Mouse (Mus musculus) heart, embryonic 12.5 days (tissue): Measurements from ENCODE around the gene Taar4. TPM values are rescaled to one million over a fixed set of nuclear protein-coding genes. Genes with fewer than 3 reads are reported as not detected.

Experiments
- ATAC-seq: fragments of 200-750 bp; cut with Nextera tagmentation; 2 replicates; pipeline ENCODE4 v1.8.0; 2017; ENCODE audit warnings: moderate TSS enrichment, moderate library complexity; ENCODE audit not compliant: insufficient number of reproducible peaks, low FRiP score
- H3K27ac ChIP-seq: fragments of 300-500 bp; sonication (generic); 2 replicates; pipeline ENCODE4 v1.5.1; 2016; ENCODE audit warnings: mild to moderate bottlenecking, moderate library complexity; ENCODE audit not compliant: poor library complexity, severe bottlenecking
- H3K27me3 ChIP-seq: fragments of 300-500 bp; sonication (generic); replicated peaks from 2 replicates; pipeline ENCODE4 v1.6.1; 2016; ENCODE audit warnings: mild to moderate bottlenecking, moderate library complexity
- H3K36me3 ChIP-seq: fragments of 300-500 bp; sonication (generic); 2 replicates; pipeline ENCODE4 v1.6.1; 2016; ENCODE audit warnings: mild to moderate bottlenecking, moderate library complexity
- H3K4me1 ChIP-seq: fragments of 300-500 bp; sonication (generic); replicated peaks from 2 replicates; pipeline ENCODE4 v1.6.1; 2016; ENCODE audit warnings: mild to moderate bottlenecking
- H3K4me2 ChIP-seq: fragments of 300-500 bp; sonication (generic); 2 replicates; pipeline ENCODE4 v1.6.1; 2016; ENCODE audit warnings: mild to moderate bottlenecking, moderate library complexity
- H3K4me3 ChIP-seq: fragments of 300-500 bp; sonication (generic); 2 replicates; pipeline ENCODE4 v1.5.1; 2016; ENCODE audit warnings: mild to moderate bottlenecking
- H3K9ac ChIP-seq: fragments of 300-500 bp; sonication (generic); 2 replicates; pipeline ENCODE4 v1.6.1; 2016; ENCODE audit warnings: mild to moderate bottlenecking, moderate library complexity
- H3K9me3 ChIP-seq: fragments of 300-500 bp; sonication (generic); replicated peaks from 2 replicates; pipeline ENCODE4 v1.6.1; 2016; ENCODE audit warnings: mild to moderate bottlenecking, moderate library complexity
- WGBS: fragments of 180-500 bp; shearing (Covaris S2); methylation state at CpG from one replicate; pipeline ENCODE4 v1.1.7; 2016; 5-methylcytosine and 5-hydroxymethylcytosine counted together
- polyA plus RNA-seq: library from polyadenylated mRNA; unstranded; fragments of >200 nt; fragmentation: Nextera tagmentation; extraction: Ambion mirVana; gene quantifications from 2 replicates; pipeline ENCODE4 v1.2.1, GENCODE M21; 2016

Gene Taar4
- polyA plus RNA-seq, 1 experiment from 2014 or later, result not detected

GRCm38 (mm10) chr10:24008143-24008542 is 47.8 kb downstream of the Taar4 start:
- H3K36me3 ChIP-seq, result no peaks in the 10 kb centered on the region
- no peaks in the 10 kb centered on the region for H3K27me3 ChIP-seq
- no peak overlapping the region for H3K27ac ChIP-seq
- H3K4me1 ChIP-seq, result no peaks in the 10 kb centered on the region
- ATAC-seq, result no peak
- 71% methylated on average over 1 of the region's 1 CpGs for WGBS
- no peak overlapping the region for H3K4me3 ChIP-seq
- no peaks in the 10 kb centered on the region for H3K9me3 ChIP-seq
- no peak overlapping the region for H3K4me2 ChIP-seq
- no peak overlapping the region for H3K9ac ChIP-seq

Other genes starting within 250 kb of the Taar4 start
- 97.0 and 101 TPM in 2 replicates for gene Rps12, start 173.2 kb upstream of the Taar4 start, polyA plus RNA-seq
- 6.6 and 9.5 TPM in 2 replicates for gene Slc18b1, start 163.5 kb upstream of the Taar4 start, polyA plus RNA-seq
- not detected in 2 replicates for gene Vnn3, start 109.0 kb upstream of the Taar4 start, polyA plus RNA-seq
- 6.9 and 7.0 TPM in 2 replicates for gene Vnn1, start 65.8 kb upstream of the Taar4 start, polyA plus RNA-seq
- not detected in 2 replicates for gene Taar1, start 40.1 kb upstream of the Taar4 start, polyA plus RNA-seq
- gene Taar2, start 21.9 kb upstream of the Taar4 start, polyA plus RNA-seq, result not detected in 2 replicates
- not detected in 2 replicates for gene Taar3, start 10.9 kb upstream of the Taar4 start, polyA plus RNA-seq
- not detected in 2 replicates for gene Taar5, start 10.2 kb downstream of the Taar4 start, polyA plus RNA-seq
- not detected in 2 replicates for gene Taar6, start 25.2 kb downstream of the Taar4 start, polyA plus RNA-seq
- not detected in 2 replicates for gene Taar7a, start 33.0 kb downstream of the Taar4 start, polyA plus RNA-seq
- gene Taar7b, start 39.4 kb downstream of the Taar4 start, polyA plus RNA-seq, result not detected in 2 replicates
- not detected in 2 replicates for gene Taar7d, start 66.7 kb downstream of the Taar4 start, polyA plus RNA-seq
- not detected in 2 replicates for gene Taar7e, start 77.1 kb downstream of the Taar4 start, polyA plus RNA-seq
- not detected in 2 replicates for gene Taar7f, start 89.0 kb downstream of the Taar4 start, polyA plus RNA-seq
- not detected in 2 replicates for gene Taar8a, start 116.0 kb downstream of the Taar4 start, polyA plus RNA-seq
- not detected in 2 replicates for gene Taar8b, start 131.8 kb downstream of the Taar4 start, polyA plus RNA-seq
- gene Taar8c, start 141.4 kb downstream of the Taar4 start, polyA plus RNA-seq, result not detected in 2 replicates
- gene Taar9, start 149.0 kb downstream of the Taar4 start, polyA plus RNA-seq, result not detected in 2 replicates
- 86.9 and 92.5 TPM in 2 replicates for gene Stx7, start 188.8 kb downstream of the Taar4 start, polyA plus RNA-seq